Mouse (Mus musculus) MEL (cell line): ENCODE data around the gene Celf2.

Experiments
- CTCF ChIP-seq, 3 experiments: IDR thresholded peaks in 2 of 3; conservative IDR thresholded peaks in 1 of 3; 2 replicates each; pipeline ENCODE4 v1.5.1; 2011 to 2012; ENCODE audit warnings: low read length in 3 of 3, low read depth in 2 of 3, mild to moderate bottlenecking in 2 of 3, improper control_type of control experiment in 1 of 3, inconsistent platforms in 1 of 3, mixed read lengths in 1 of 3, moderate library complexity in 1 of 3; ENCODE audit not compliant: control insufficient read depth in 1 of 3, insufficient read depth in 1 of 3, poor library complexity in 1 of 3, severe bottlenecking in 1 of 3
- E2F4 ChIP-seq: IDR thresholded peaks from 2 replicates; pipeline ENCODE4 v1.6.1; 2011; ENCODE audit warnings: low read depth, low read length, improper control_type of control experiment, borderline replicate concordance
- ELF1 ChIP-seq: IDR thresholded peaks from 2 replicates; pipeline ENCODE4 v1.6.1; 2014; ENCODE audit warnings: low read depth, mild to moderate bottlenecking, inconsistent platforms, low read length, improper control_type of control experiment, moderate library complexity
- EP300 ChIP-seq, 2 experiments: IDR thresholded peaks; 2 replicates each; pipeline ENCODE4 v1.6.1; 2011; ENCODE audit warnings: improper control_type of control experiment in 2 of 2, low read length in 2 of 2, low read depth in 1 of 2, mild to moderate bottlenecking in 1 of 2
- GATA1 ChIP-seq: IDR thresholded peaks from 2 replicates; pipeline ENCODE4 v1.6.1; 2011; ENCODE audit warnings: low read depth, low read length, improper control_type of control experiment
- HCFC1 ChIP-seq: IDR thresholded peaks from 2 replicates; pipeline ENCODE4 v1.6.1; 2012; ENCODE audit warnings: low read depth, mild to moderate bottlenecking, inconsistent platforms, low read length, improper control_type of control experiment, moderate library complexity
- MAX ChIP-seq: IDR thresholded peaks from 2 replicates; pipeline ENCODE4 v1.6.1; 2011; ENCODE audit warnings: low read length, improper control_type of control experiment
- NRF1 ChIP-seq: IDR thresholded peaks from 2 replicates; pipeline ENCODE4 v1.6.1; 2014; ENCODE audit warnings: low read depth, mild to moderate bottlenecking, inconsistent platforms, low read length, improper control_type of control experiment, moderate library complexity; ENCODE audit not compliant: poor library complexity, insufficient read depth, severe bottlenecking
- POLR2A ChIP-seq, 2 experiments: IDR thresholded peaks; 2 replicates each; pipeline ENCODE4 v1.6.1; 2011 to 2012; ENCODE audit warnings: low read length in 2 of 2, mild to moderate bottlenecking in 2 of 2, control low read depth in 1 of 2, improper control_type of control experiment in 1 of 2, low read depth in 1 of 2, moderate library complexity in 1 of 2; ENCODE audit not compliant: control insufficient read depth in 1 of 2, insufficient read depth in 1 of 2, poor library complexity in 1 of 2
- POLR2AphosphoS2 ChIP-seq: IDR thresholded peaks from 2 replicates; pipeline ENCODE4 v1.6.1; 2011; ENCODE audit warnings: low read length, improper control_type of control experiment
- TAL1 ChIP-seq: IDR thresholded peaks from 2 replicates; pipeline ENCODE4 v1.6.1; 2012; ENCODE audit warnings: mild to moderate bottlenecking, inconsistent platforms, low read length, moderate library complexity, mixed read lengths
- TBP ChIP-seq: IDR thresholded peaks from 2 replicates; pipeline ENCODE4 v1.8.0; 2011; ENCODE audit warnings: low read depth, low read length, improper control_type of control experiment
- TCF12 ChIP-seq: IDR thresholded peaks from 2 replicates; pipeline ENCODE4 v1.6.1; 2014; ENCODE audit warnings: low read depth, mild to moderate bottlenecking, inconsistent platforms, low read length, improper control_type of control experiment, moderate library complexity

GRCm38 (mm10) chr2:7001967-7002366 is 507.4 kb downstream of the Celf2 start:
- TF ChIP-seq POLR2A (IDR thresholded peaks at IDR 0.05; ENCODE audit: control insufficient read depth in 1 of 2, insufficient read depth in 1 of 2, low read depth in 1 of 2, low read length in 2 of 2, poor library complexity in 1 of 2): no peak
- TF ChIP-seq EP300 (IDR thresholded peaks at IDR 0.05; ENCODE audit: low read depth in 1 of 2, low read length in 2 of 2): no peak
- no peak for TF ChIP-seq CTCF (IDR thresholded peaks at IDR 0.05 in 2 of 3, conservative IDR thresholded peaks at IDR 0.05 in 1 of 3; ENCODE audit: control insufficient read depth in 1 of 3, insufficient read depth in 1 of 3, low read depth in 2 of 3, low read length in 3 of 3, poor library complexity in 1 of 3, severe bottlenecking in 1 of 3)
- TF ChIP-seq MAX: no peak
- TF ChIP-seq GATA1: no peak
- TF ChIP-seq POLR2AphosphoS2: no peak
- TF ChIP-seq E2F4: no peak
- TF ChIP-seq HCFC1: no peak
- no peak for TF ChIP-seq TAL1
- no peak for TF ChIP-seq ELF1
- TF ChIP-seq TCF12: no peak
- TF ChIP-seq TBP: no peak
- TF ChIP-seq NRF1: no peak
